Mouse (Mus musculus) E14TG2a.4 (cell line): Measurements from ENCODE around the gene March4.

ENCODE experiments used
- CTCF ChIP-seq: conservative IDR thresholded peaks from 2 replicates; pipeline ENCODE4 v1.5.1; 2014; ENCODE audit warnings: low read length
- NANOG ChIP-seq: IDR thresholded peaks from 2 replicates; pipeline ENCODE4 v1.6.1; 2014; ENCODE audit warnings: borderline replicate concordance, low read length, mixed read lengths
- POU5F1 ChIP-seq: IDR thresholded peaks from 2 replicates; pipeline ENCODE4 v1.6.1; 2014; ENCODE audit warnings: low read length, borderline replicate concordance

GRCm38 (mm10) chr1:72529192-72529591, 7.5 kb downstream of the March4 start:
- TF ChIP-seq CTCF (no peak), POU5F1 (no peak), NANOG (no peak)
